Mouse (Mus musculus): ENCODE measurements around the gene Fgf18. TPM values are rescaled to one million over a fixed set of nuclear protein-coding genes. Genes with fewer than 3 reads are reported as not detected.
A peak's percentile ranks its signal among the peaks of the same experiment; 100 is the strongest.

The Fgf18 gene
- polyA plus RNA-seq, 1 experiment from 2014 or later, result 4.3 TPM

- in situ Hi-C loops (cut with MboI; ENCODE audit: low pct_unique_long_range_greater_than_20kb), result no loop called here
- ATAC-seq (no peak), DNase-seq (ENCODE audit: low read depth, low spot score) (no peak)
- peaks cover 49% of the 10 kb centered on the region for H3K27me3 ChIP-seq
- peak; percentile 84 for TF ChIP-seq CTCF (IDR thresholded peaks at IDR 0.05)
- ChIA-PET CTCF (interaction anchor here (1.0 to 1.5 kb wide), 2 partner anchors 123 to 126 kb away, joined by 3 to 5 read pairs; no protein-coding TSS in a partner anchor), POLR2A (no interaction called here)
These were observed 23.3 kb upstream of the Fgf18 start for GRCm38 (mm10) chr11:33170489-33170888.

- DNase-seq (ENCODE audit: low read depth, low spot score), result peak; percentile 96
- peaks cover 12% of the 10 kb centered on the region for H3K27me3 ChIP-seq
- ChIA-PET POLR2A (interaction anchor here (0.7 kb wide), 1 partner anchor 349 kb away, joined by 3 read pairs; no protein-coding TSS in a partner anchor), CTCF (interaction anchor here (1.0 kb wide), 1 partner anchor 14 kb away, joined by 3 read pairs; no protein-coding TSS in a partner anchor)
- in situ Hi-C loops (cut with MboI; ENCODE audit: low pct_unique_long_range_greater_than_20kb), result no loop called here
- ATAC-seq, result peak; percentile 91
- no peak for TF ChIP-seq CTCF (IDR thresholded peaks at IDR 0.05)
These were observed 15.9 kb upstream of the Fgf18 start, which contains the start of gene Npm1 for GRCm38 (mm10) chr11:33162998-33163506. Npm1 (minus strand) TSS chr11:33163206.

GRCm38 (mm10) chr11:33162211-33162997 lies 15.2 kb upstream of the Fgf18 start:
- H3K27me3 ChIP-seq, result peaks cover 6% of the 10 kb centered on the region
- no peak for TF ChIP-seq CTCF (IDR thresholded peaks at IDR 0.05)
- in situ Hi-C loops (cut with MboI; ENCODE audit: low pct_unique_long_range_greater_than_20kb), result no loop called here
- ATAC-seq (peak; percentile 46), DNase-seq (ENCODE audit: low read depth, low spot score) (no peak)
- ChIA-PET CTCF (no interaction called here), POLR2A (no interaction called here)

- ATAC-seq (no peak), DNase-seq (ENCODE audit: low read depth, low spot score) (no peak)
- TF ChIP-seq CTCF (IDR thresholded peaks at IDR 0.05), result no peak
- POLR2A ChIA-PET, result no interaction called here
- CTCF ChIA-PET, result no interaction called here
- in situ Hi-C loops (cut with MboI; ENCODE audit: low pct_unique_long_range_greater_than_20kb), result no loop called here
- H3K27me3 ChIP-seq, result no peaks in the 10 kb centered on the region
These were observed 12.5 kb upstream of the Fgf18 start for GRCm38 (mm10) chr11:33159741-33160140.

GRCm38 (mm10) chr11:33157453-33158196 lies 10.4 kb upstream of the Fgf18 start:
- POLR2A ChIA-PET, result no interaction called here
- ATAC-seq (no peak), DNase-seq (ENCODE audit: low read depth, low spot score) (no peak)
- no peaks in the 10 kb centered on the region for H3K27me3 ChIP-seq
- in situ Hi-C loops (cut with MboI; ENCODE audit: low pct_unique_long_range_greater_than_20kb), result no loop called here
- CTCF ChIA-PET, result interaction anchor here (0.9 kb wide), 1 partner anchor 9 kb away, joined by 3 read pairs; no protein-coding TSS in a partner anchor
- no peak for TF ChIP-seq CTCF (IDR thresholded peaks at IDR 0.05)

GRCm38 (mm10) chr11:33156436-33157015 lies 9.3 kb upstream of the Fgf18 start:
- DNase-seq (ENCODE audit: low read depth, low spot score), result no peak
- CTCF ChIA-PET, result no interaction called here

GRCm38 (mm10) chr11:33154459-33154858 lies 7.3 kb upstream of the Fgf18 start:
- no peak for ATAC-seq

More at GRCm38 (mm10) chr11:33156436-33157015, 9.3 kb upstream of the Fgf18 start:
- no peak for ATAC-seq
- in situ Hi-C loops (cut with MboI; ENCODE audit: low pct_unique_long_range_greater_than_20kb), result no loop called here
- H3K27me3 ChIP-seq, result no peaks in the 10 kb centered on the region
- POLR2A ChIA-PET, result no interaction called here
- TF ChIP-seq CTCF (IDR thresholded peaks at IDR 0.05), result no peak

DNA sequence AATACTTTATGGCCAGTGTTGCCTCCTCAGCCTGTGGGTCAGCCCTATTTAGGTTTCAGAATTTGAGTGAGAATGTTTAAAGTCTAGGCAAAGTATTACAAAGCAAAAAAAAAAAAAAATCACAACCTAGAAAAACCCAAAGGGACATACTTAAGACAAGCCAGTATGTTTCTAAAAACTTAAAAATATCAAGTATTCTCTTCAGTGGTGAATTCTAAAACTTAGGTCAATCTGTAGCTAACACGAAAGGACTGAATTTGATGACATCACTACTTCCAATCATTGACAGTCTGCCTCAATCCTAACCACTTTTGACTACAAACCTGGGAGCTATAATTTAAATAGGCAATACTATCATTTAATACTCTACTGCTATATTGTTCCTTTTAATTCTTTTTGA lies 5.8 kb upstream of the Fgf18 start:
- TF ChIP-seq CTCF (IDR thresholded peaks at IDR 0.05), result no peak
- in situ Hi-C loops (cut with MboI; ENCODE audit: low pct_unique_long_range_greater_than_20kb), result no loop called here
- POLR2A ChIA-PET, result interaction anchor here (0.7 kb wide), 1 partner anchor 382 kb away, joined by 4 read pairs; no protein-coding TSS in a partner anchor
- no peaks in the 10 kb centered on the region for H3K27me3 ChIP-seq
- DNase-seq (ENCODE audit: low read depth, low spot score), result no peak
- CTCF ChIA-PET, result interaction anchor here (0.7 to 1.0 kb wide), 2 partner anchors 10 to 41 kb away, joined by 3 read pairs; no protein-coding TSS in a partner anchor
- no peak for ATAC-seq

More at GRCm38 (mm10) chr11:33154459-33154858, 7.3 kb upstream of the Fgf18 start:
- TF ChIP-seq CTCF (IDR thresholded peaks at IDR 0.05), result no peak
- DNase-seq (ENCODE audit: low read depth, low spot score), result no peak
- ChIA-PET CTCF (no interaction called here), POLR2A (no interaction called here)
- no peaks in the 10 kb centered on the region for H3K27me3 ChIP-seq
- in situ Hi-C loops (cut with MboI; ENCODE audit: low pct_unique_long_range_greater_than_20kb), result no loop called here

DNA sequence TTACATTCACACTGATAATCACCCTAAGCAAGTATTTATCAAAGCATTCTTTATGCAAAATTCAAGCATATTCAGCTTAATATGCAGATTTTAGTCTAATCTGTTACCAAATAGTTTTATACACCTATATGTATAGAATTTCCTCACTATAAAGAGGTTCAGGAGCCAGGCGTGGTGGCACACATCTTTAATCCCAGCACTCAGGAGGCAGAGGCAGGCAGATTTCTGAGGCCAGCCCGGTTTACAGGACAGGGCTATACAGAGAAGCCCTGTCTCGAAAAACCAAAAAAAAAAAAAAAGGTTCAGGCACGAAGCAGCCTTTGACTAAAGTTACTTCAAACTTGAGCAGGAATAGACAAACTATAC lies 4.6 kb upstream of the Fgf18 start:
- POLR2A ChIA-PET, result no interaction called here
- in situ Hi-C loops (cut with MboI; ENCODE audit: low pct_unique_long_range_greater_than_20kb), result no loop called here
- TF ChIP-seq CTCF (IDR thresholded peaks at IDR 0.05), result no peak
- CTCF ChIA-PET, result no interaction called here
- DNase-seq (ENCODE audit: low read depth, low spot score), result no peak
- no peak for ATAC-seq
- no peaks in the 10 kb centered on the region for H3K27me3 ChIP-seq

- no peaks in the 10 kb centered on the region for H3K27me3 ChIP-seq
- TF ChIP-seq CTCF (IDR thresholded peaks at IDR 0.05), result no peak
- DNase-seq (ENCODE audit: low read depth, low spot score) (no peak), ATAC-seq (no peak)
- ChIA-PET POLR2A (interaction anchor here (0.7 kb wide), 1 partner anchor 1164 kb away, joined by 7 read pairs; no protein-coding TSS in a partner anchor), CTCF (no interaction called here)
- in situ Hi-C loops (cut with MboI; ENCODE audit: low pct_unique_long_range_greater_than_20kb), result no loop called here
These were observed 4.1 kb upstream of the Fgf18 start for GRCm38 (mm10) chr11:33151128-33151779.

Measured in Patski (cell line).